Mouse (Mus musculus) liver, postnatal 0 days (tissue): Measurements from ENCODE around the gene Get4.

Experiments used
- CTCF ChIP-seq: sonication (generic); IDR thresholded peaks from 2 replicates; pipeline ENCODE4 v1.5.1; 2016; ENCODE audit warnings: antibody characterized with exemption, low read depth
- EP300 ChIP-seq: IDR thresholded peaks from 2 replicates; pipeline ENCODE4 v1.6.1; 2016; ENCODE audit warnings: antibody characterized with exemption, low read depth, mild to moderate bottlenecking

- TF ChIP-seq CTCF (no peak), EP300 (no peak)
Observed at GRCm38 (mm10) chr5:139216774-139217173, 35.4 kb upstream of the Get4 start.
